Mouse (Mus musculus) heart, embryonic 11.5 days (tissue): Measurements from ENCODE around the gene Tns1. TPM values are rescaled to one million over a fixed set of nuclear protein-coding genes. Genes with fewer than 3 reads are reported as not detected.
A peak's percentile ranks its signal among the peaks of the same experiment; 100 is the strongest.

Experiments
- ATAC-seq: fragments of 200-750 bp; cut with Nextera tagmentation; replicated peaks from 2 replicates; pipeline ENCODE4 v1.8.0; 2017; ENCODE audit warnings: moderate library complexity; ENCODE audit not compliant: insufficient number of reproducible peaks, low FRiP score, low TSS enrichment
- H3K27ac ChIP-seq: fragments of 300-500 bp; sonication (generic); 2 replicates; pipeline ENCODE4 v1.5.1; 2014; ENCODE audit warnings: mild to moderate bottlenecking, low read depth, low read length
- H3K27me3 ChIP-seq: fragments of 300-500 bp; sonication (generic); 2 replicates; pipeline ENCODE4 v1.6.1; 2014; ENCODE audit warnings: mild to moderate bottlenecking, low read length, mixed read lengths; ENCODE audit not compliant: control insufficient read depth, insufficient read depth
- H3K36me3 ChIP-seq: fragments of 300-500 bp; sonication (generic); 2 replicates; pipeline ENCODE4 v1.6.1; 2014; ENCODE audit warnings: mild to moderate bottlenecking, low read length, moderate library complexity, mixed read lengths; ENCODE audit not compliant: control insufficient read depth, insufficient read depth
- H3K4me1 ChIP-seq: fragments of 300-500 bp; sonication (generic); 2 replicates; pipeline ENCODE4 v1.6.1; 2014; ENCODE audit warnings: low read length; ENCODE audit not compliant: control insufficient read depth, insufficient read depth
- H3K4me2 ChIP-seq: fragments of 300-500 bp; sonication (generic); 2 replicates; pipeline ENCODE4 v1.6.1; 2014; ENCODE audit warnings: mild to moderate bottlenecking, moderate library complexity
- H3K4me3 ChIP-seq: fragments of 300-500 bp; sonication (generic); 2 replicates; pipeline ENCODE4 v1.5.1; 2014; ENCODE audit warnings: low read depth, low read length
- H3K9ac ChIP-seq: fragments of 300-500 bp; sonication (generic); 2 replicates; pipeline ENCODE4 v1.6.1; 2014; ENCODE audit warnings: mild to moderate bottlenecking, low read depth, low read length, moderate library complexity
- H3K9me3 ChIP-seq: fragments of 300-500 bp; sonication (generic); replicated peaks from 2 replicates; pipeline ENCODE4 v1.6.1; 2016; ENCODE audit warnings: low read length; ENCODE audit not compliant: control insufficient read depth
- WGBS: fragments of 180-500 bp; shearing (Covaris S2); extraction: QIAGEN DNeasy Blood & Tissue Kit; methylation state at CpG from one replicate; pipeline ENCODE4 v1.1.7; 2014; ENCODE audit not compliant: insufficient replicate concordance; 5-methylcytosine and 5-hydroxymethylcytosine counted together
- polyA plus RNA-seq: library from polyadenylated mRNA; unstranded; fragments of >200 nt; fragmentation: Nextera tagmentation; extraction: Ambion mirVana; gene quantifications from 2 replicates; pipeline ENCODE4 v1.2.1, GENCODE M21; 2014

The Tns1 gene
- polyA plus RNA-seq, 1 experiment from 2014 or later, result 75.6 TPM

DNA sequence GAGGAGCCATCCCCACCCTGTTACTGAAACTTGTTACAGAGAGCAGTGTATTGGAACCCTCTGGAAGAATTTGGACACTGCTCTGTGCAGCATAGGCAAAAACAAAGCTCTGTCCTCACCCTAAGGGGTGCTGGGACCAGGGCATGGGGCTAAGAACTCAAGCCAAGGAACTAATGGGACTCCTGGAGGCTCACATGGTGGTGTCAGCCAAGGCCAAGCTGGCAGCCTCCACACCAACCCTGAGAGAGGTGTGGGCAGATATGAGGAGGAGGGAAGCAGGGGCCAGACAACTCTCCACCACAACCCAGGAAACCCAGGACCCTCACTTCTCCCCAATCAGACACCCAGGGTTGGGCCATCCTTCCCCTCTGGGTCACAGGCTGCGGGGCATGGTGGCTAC is 145.7 kb downstream of the Tns1 start:
- H3K27me3 ChIP-seq, result no peaks in the 10 kb centered on the region
- H3K27ac ChIP-seq, result no peak overlapping the region
- WGBS, result 100% methylated on average over 1 of the region's 1 CpGs
- H3K36me3 ChIP-seq, result peaks cover 25% of the 10 kb centered on the region
- H3K9ac ChIP-seq, result no peak overlapping the region
- no peak for ATAC-seq
- H3K4me3 ChIP-seq, result no peak overlapping the region
- H3K4me1 ChIP-seq, result peaks cover 43% of the 10 kb centered on the region
- H3K9me3 ChIP-seq, result no peaks in the 10 kb centered on the region
- H3K4me2 ChIP-seq, result no peak overlapping the region

DNA sequence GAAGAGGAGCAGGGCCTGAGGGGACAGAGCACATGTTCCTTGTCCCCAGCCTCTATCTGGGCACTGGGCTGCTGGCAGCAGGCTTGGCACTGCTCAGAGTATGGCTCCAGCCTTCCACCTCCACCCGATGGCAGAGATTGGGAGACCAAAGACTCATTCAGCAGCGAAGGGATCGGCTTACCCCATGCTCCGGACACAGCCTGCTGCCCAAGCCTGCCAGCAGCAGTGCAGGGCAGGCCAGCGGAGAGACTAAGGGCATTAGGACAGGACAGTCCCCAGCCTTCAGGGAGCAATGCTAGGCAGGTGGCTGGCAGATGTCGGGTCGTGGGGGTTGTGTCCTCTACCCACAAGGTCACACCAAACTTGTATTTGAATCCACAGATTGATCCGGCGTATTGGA is 150.3 kb downstream of the Tns1 start:
- Histone ChIP-seq H3K4me3 (no peak overlapping the region), H3K4me2 (no peak overlapping the region), H3K36me3 (peaks cover 8% of the 10 kb centered on the region), H3K27ac (no peak overlapping the region), H3K9me3 (no peaks in the 10 kb centered on the region), H3K27me3 (no peaks in the 10 kb centered on the region), H3K9ac (no peak overlapping the region), H3K4me1 (peaks cover 58% of the 10 kb centered on the region)
- ATAC-seq, result no peak
- 71% methylated on average over 9 of the region's 9 CpGs for WGBS

DNA sequence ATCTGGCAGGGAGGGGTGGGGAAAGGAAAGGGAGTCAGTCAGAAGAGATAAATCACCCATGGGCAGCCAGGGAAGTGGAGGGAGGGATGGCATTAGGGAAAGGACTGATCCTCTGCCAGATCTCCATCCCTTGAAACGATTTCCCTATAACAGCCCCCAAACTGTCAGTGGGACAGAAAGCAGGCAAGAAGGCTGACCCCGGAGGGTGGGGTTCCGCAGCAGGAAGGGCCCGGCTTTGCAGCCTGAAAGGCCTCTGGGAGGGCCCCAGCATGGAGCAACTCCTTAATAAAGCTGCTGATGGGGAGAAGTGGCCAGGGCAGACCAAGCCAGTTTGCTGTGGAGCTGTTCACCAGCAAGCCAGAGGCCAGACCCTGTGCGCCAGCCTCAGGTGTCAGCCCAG is 151.5 kb downstream of the Tns1 start:
- H3K36me3 ChIP-seq, result peaks cover 3% of the 10 kb centered on the region
- peak overlapping the region; percentile 77 for H3K27ac ChIP-seq
- H3K27me3 ChIP-seq, result no peaks in the 10 kb centered on the region
- H3K4me2 ChIP-seq, result no peak overlapping the region
- 0 out of 2 replicates have a peak overlapping the region, but pooled peaks have one; percentile 28 for H3K9ac ChIP-seq
- H3K9me3 ChIP-seq, result no peaks in the 10 kb centered on the region
- H3K4me3 ChIP-seq, result no peak overlapping the region
- peaks cover 69% of the 10 kb centered on the region for H3K4me1 ChIP-seq
- ATAC-seq, result no peak
- WGBS, result 35% methylated on average over 5 of the region's 5 CpGs

DNA sequence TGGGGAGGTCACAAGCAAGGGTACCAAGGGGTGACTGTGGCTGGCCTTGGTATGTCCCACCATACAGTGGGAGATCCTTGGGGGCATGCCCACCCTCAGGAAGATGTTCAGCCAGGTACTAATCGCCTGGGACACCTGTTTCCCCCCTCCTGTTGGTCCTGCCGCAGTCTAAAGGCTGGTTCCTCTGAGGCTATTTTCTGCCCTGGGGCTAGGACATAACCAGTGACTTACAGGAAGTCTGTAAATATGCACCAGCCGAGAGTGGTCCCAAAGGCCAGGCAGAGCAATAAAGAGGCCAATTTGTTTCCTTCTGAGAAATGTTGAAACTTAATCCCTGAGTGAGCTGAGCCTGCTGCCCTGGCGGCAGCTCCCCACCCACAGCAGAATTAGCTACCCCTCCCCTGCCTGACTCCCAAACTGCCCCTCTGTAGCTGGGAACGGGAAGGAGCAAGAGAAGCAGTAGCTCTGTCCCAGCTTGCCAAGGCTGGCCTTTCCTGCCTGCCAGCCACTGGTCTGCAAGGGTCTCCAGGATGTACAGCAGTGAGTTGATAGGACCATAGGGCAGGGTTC is 154.0 kb downstream of the Tns1 start:
- Histone ChIP-seq H3K36me3 (no peaks in the 10 kb centered on the region), H3K4me3 (no peak overlapping the region), H3K4me2 (no peak overlapping the region), H3K9ac (no peak overlapping the region), H3K9me3 (no peaks in the 10 kb centered on the region), H3K27ac (peak overlapping the region; percentile 73; the same call in 1 of the 2 replicates), H3K27me3 (no peaks in the 10 kb centered on the region), H3K4me1 (peaks cover 70% of the 10 kb centered on the region)
- 25% methylated on average over 5 of the region's 5 CpGs for WGBS
- no peak for ATAC-seq

GRCm38 (mm10) chr1:73968712-73969511 is 155.3 kb downstream of the Tns1 start:
- H3K27ac ChIP-seq, result peak overlapping the region; percentile 70
- 16% methylated on average over 13 of the region's 13 CpGs for WGBS
- H3K4me3 ChIP-seq, result no peak overlapping the region
- no peaks in the 10 kb centered on the region for H3K36me3 ChIP-seq
- H3K9me3 ChIP-seq, result no peaks in the 10 kb centered on the region
- peak overlapping the region; percentile 22; the same call in 1 of the 2 replicates for H3K4me2 ChIP-seq
- no peak overlapping the region; the same call in none of the 2 replicates for H3K9ac ChIP-seq
- H3K27me3 ChIP-seq, result no peaks in the 10 kb centered on the region
- peak; percentile 16; the same call in 1 of the 2 replicates for ATAC-seq
- H3K4me1 ChIP-seq, result peaks cover 66% of the 10 kb centered on the region

GRCm38 (mm10) chr1:73966411-73967238 is 157.6 kb downstream of the Tns1 start:
- 57% methylated on average over 12 of the region's 12 CpGs for WGBS
- Histone ChIP-seq H3K27ac (peak overlapping the region; percentile 8; the same call in 1 of the 2 replicates), H3K36me3 (no peaks in the 10 kb centered on the region), H3K9me3 (no peaks in the 10 kb centered on the region), H3K27me3 (no peaks in the 10 kb centered on the region), H3K4me2 (no peak overlapping the region), H3K9ac (no peak overlapping the region), H3K4me3 (no peak overlapping the region), H3K4me1 (peaks cover 70% of the 10 kb centered on the region)
- no peak for ATAC-seq

DNA sequence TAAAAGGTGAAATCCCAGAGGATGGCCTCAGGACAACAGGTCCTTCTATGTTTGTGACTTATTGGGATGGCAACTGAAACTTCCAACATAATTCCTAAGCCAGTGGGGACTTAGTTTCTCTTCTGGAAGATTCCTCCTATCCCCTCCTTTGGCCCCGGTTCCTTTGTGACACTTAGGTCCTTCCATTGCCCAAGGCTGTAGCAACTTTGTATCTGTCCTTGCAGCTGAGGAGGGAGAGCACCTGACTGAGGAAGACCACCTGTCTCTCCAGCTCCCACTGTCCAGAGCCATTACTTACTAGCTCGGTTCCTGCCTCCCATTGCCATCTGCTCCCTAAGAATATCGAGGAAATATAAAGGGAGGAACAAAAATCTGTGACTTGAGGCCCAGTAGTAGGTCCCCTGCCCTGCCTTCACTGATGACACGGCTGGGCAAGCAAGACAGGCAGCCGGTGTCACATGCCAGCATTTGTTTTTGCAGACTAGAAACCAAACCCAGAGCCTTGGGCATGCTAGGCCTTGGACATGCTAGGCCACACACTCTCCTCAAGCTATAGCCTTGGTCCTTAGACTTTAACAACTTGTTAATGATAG is 160.0 kb downstream of the Tns1 start:
- Histone ChIP-seq H3K4me2 (no peak overlapping the region), H3K4me3 (no peak overlapping the region), H3K27me3 (no peaks in the 10 kb centered on the region), H3K36me3 (no peaks in the 10 kb centered on the region), H3K27ac (peak overlapping the region; percentile 96), H3K9ac (peak overlapping the region; percentile 81; the same call in 1 of the 2 replicates), H3K9me3 (no peaks in the 10 kb centered on the region), H3K4me1 (peaks cover 76% of the 10 kb centered on the region)
- ATAC-seq, result no peak
- 77% methylated on average over 5 of the region's 5 CpGs for WGBS

DNA sequence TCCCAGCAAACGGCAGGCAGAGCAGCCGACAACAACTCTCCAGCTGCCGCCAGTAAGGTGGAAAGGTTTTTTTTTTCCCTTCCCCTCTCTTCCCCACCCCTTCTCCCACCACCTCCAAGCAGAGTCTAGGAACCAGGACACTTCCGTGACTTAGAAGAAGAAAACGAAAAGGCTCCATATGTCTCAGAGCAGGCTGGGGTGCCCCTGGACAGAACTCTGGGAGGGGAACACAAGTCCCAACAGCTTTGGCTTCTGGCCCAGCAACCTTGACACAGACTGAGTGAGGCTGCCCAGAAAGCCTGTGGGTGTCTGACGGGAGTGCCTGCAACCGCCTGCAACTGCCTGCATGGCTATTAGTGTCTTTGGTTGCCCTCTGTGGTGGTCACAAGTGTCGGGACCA is 160.6 kb downstream of the Tns1 start:
- no peaks in the 10 kb centered on the region for H3K36me3 ChIP-seq
- peaks cover 73% of the 10 kb centered on the region for H3K4me1 ChIP-seq
- H3K4me2 ChIP-seq, result peak overlapping the region; percentile 73
- peak overlapping the region; percentile 81 for H3K9ac ChIP-seq
- H3K27ac ChIP-seq, result peak overlapping the region; percentile 96
- no peak for ATAC-seq
- H3K4me3 ChIP-seq, result no peak overlapping the region
- WGBS, result 22% methylated on average over 8 of the region's 8 CpGs
- H3K9me3 ChIP-seq, result no peaks in the 10 kb centered on the region
- no peaks in the 10 kb centered on the region for H3K27me3 ChIP-seq
